Mouse (Mus musculus) brain, embryonic 14.5 days (tissue): ENCODE results near the gene BC017158. TPM values are rescaled to one million over a fixed set of nuclear protein-coding genes. Genes with fewer than 3 reads are reported as not detected.

Experiments used
- DNase-seq: peaks from one replicate; pipeline ENCODE4 v3.0.0-alpha.2; 2011; ENCODE audit warnings: low read depth
- CTCF ChIP-seq: fragments of 200-500 bp; IDR thresholded peaks from 2 replicates; pipeline ENCODE4 v1.5.1; 2012; ENCODE audit warnings: inconsistent platforms, mild to moderate bottlenecking, moderate library complexity, borderline replicate concordance; ENCODE audit not compliant: insufficient read depth, insufficient read length; ENCODE audit errors: extremely low read depth
- POLR2A ChIP-seq: fragments of 200-500 bp; IDR thresholded peaks from 2 replicates; pipeline ENCODE4 v1.6.1; 2012; ENCODE audit warnings: mild to moderate bottlenecking, inconsistent platforms, borderline replicate concordance; ENCODE audit not compliant: poor library complexity, insufficient read depth, insufficient read length, severe bottlenecking; ENCODE audit errors: extremely low read depth
- polyA plus RNA-seq: library from polyadenylated mRNA; depleted of rRNA; stranded (reverse); fragments of >200 nt; gene quantifications from 2 replicates; pipeline ENCODE4 v1.2.3, GENCODE M21; 2012

Gene BC017158
- polyA plus RNA-seq, 1 experiment, result 34.2 TPM

GRCm38 (mm10) chr7:128304198-128304597, 6.2 kb upstream of the BC017158 start:
- TF ChIP-seq CTCF, result no peak
- no peak for TF ChIP-seq POLR2A
- no peak for DNase-seq

GRCm38 (mm10) chr7:128302151-128302550, 4.2 kb upstream of the BC017158 start:
- TF ChIP-seq CTCF (no peak), POLR2A (no peak)
- no peak for DNase-seq

DNA sequence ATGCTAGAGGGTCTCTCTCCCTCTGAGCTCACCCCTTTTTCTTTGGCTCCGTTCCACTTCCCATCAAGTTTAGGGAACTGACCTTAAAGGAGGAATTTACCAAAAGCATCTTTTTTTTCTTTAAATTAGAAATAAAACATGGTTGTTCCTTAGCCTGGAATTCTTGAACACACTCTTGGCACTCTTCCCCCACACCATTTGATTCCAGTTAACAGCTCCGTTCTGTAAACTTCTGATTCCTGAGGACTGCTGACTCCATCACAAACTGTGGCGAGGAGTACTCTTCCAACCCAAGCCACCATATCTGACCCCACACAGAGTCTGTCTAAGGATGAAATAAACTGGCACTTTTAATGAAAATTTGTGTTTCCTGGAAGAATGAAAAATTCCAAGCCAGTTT, 3.0 kb upstream of the BC017158 start:
- TF ChIP-seq POLR2A (no peak), CTCF (no peak)

GRCm38 (mm10) chr7:128298481-128299342, 742 bp upstream of the BC017158 start:
- peak; percentile 90 for DNase-seq
- no peak for TF ChIP-seq CTCF
- TF ChIP-seq POLR2A, result no peak

More for the DNA sequence above, 3.0 kb upstream of the BC017158 start:
- no peak for DNase-seq

DNA sequence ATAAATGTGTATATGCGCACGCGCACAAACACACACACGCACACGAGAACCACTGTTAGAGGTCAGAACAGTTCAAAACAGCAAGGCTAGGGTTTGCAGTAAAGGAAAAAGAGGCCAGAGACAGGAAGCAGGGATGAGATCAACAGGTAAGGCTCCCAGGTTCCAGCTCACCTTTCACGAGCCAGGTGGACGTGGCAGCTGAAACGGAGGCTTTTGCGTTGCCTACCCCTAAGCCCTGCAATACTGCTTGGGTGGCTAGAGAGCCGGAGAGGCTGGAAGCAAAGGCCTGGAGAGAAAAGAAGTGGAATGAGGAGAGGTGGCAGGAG, 716 bp downstream of the BC017158 start:
- TF ChIP-seq CTCF (no peak), POLR2A (no peak)
- DNase-seq, result no peak

DNA sequence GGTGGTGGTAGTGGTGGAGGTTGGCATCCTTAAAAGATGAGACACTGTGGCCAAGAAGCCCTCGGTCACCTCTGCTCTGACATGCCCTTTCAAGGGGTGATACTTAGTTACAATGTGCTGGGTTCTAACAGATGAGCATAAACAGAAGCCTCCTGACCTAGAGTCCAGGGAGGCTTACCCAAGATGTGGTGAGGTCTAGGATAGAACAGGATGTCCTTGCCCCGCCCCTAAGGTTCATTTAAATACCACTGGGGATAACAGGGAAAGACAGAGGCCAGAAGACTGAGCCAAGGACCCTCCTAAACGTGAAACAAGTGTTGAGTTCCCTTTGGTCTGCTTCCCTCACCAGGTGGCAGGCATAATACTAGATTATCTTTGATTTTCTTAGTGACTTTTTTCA, 1.5 kb downstream of the BC017158 start:
- no peak for DNase-seq
- no peak for TF ChIP-seq POLR2A
- TF ChIP-seq CTCF, result no peak

- no peak for DNase-seq
- TF ChIP-seq CTCF (no peak), POLR2A (no peak)
Observed at GRCm38 (mm10) chr7:128294785-128295184, 3.2 kb downstream of the BC017158 start.

GRCm38 (mm10) chr7:128288923-128289544, 8.9 kb downstream of the BC017158 start:
- peak; percentile 50 for TF ChIP-seq CTCF
- TF ChIP-seq POLR2A, result no peak
- DNase-seq, result peak; percentile 46

- DNase-seq, result no peak
- TF ChIP-seq CTCF (no peak), POLR2A (no peak)
Observed at GRCm38 (mm10) chr7:128285060-128285459, 12.9 kb downstream of the BC017158 start.

- DNase-seq, result peak; percentile 26
- no peak for TF ChIP-seq POLR2A
- TF ChIP-seq CTCF, result no peak
Observed at GRCm38 (mm10) chr7:128284047-128284446, 13.9 kb downstream of the BC017158 start.

DNA sequence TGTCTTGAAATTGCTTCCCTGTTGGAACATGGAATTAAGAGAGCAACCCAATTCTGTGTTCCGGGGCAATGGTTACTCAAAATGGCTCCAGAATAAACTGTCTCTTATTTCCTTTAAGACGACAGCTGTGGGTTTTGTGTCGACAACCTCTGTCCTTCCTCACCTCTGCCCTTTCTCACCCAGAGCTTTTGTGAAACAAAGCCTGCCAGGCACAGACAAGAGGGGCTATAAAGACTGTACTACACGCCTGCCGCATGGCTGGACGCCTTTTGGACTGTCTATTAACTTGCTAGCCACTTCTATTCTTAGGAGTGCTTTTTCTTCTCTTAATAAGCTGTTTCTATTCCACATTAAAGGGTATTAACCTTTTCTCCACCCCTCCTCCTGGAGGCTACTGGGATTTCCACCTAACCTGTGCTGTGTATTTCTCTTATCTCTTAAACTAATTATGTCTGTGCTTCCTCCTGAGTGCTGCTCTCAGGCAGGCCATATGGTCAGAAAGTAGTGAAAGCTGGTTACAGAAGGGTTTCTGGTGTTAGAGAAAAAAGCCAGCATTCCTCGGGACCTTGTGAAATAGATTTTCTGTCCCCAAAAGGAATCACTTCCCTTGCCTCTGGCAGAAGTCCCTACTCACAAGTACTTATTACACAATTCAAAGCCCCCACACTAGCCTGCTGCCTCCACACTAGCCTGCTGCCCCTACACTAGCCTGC, 15.3 kb downstream of the BC017158 start:
- DNase-seq, result peak; percentile 37
- TF ChIP-seq CTCF (no peak), POLR2A (no peak)
